9 mouse cellular contexts compared by ENCODE assay signal in the genomic region with DNA sequence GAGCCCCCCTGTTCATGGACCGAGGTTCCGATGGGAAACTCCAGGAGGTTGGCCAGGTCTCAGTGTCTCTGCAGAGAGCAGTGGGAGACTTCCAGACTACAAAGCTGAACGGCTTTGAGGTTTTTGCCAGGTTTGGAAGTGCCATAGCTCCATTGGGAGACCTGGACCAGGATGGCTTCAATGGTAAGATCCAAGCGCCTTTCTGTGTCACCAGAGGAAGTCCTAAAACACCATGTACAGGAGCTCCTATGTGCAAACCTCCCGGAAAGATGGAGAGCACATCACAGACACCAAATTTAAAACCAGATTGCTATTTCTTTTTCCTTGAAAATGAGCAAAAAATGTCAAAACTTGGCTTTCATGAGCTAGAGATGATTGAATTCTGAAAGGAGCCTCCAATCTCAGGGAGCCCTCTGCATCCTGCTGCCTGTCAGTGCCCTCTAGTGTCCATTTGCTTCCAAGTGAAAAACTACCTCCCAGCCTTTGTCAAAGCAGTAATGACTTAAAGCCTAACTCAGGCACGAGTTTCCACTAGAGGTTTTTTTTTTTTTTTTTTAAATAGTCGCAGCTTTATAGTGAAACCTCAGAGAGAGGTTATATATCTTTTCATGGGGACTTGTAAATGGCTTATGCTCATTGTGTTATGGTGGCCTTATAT. TPM values are rescaled to one million over a fixed set of nuclear protein-coding genes. Genes with fewer than 3 reads are reported as not detected.
DNase-seq lines count a peak whose midpoint lies in the region; ATAC-seq and TF ChIP-seq lines count a peak whose summit lies in the region.
"Had no signal": no experiment of that assay in that cellular context is flagged by ENCODE, and none has a peak within 500 bp of the region (broad histone marks: within the 10 kb centered on the region; RNA-seq: fewer than 3 reads in every experiment).

No protein-coding gene starts in this region.

- no peak overlapping the region for H3K27ac ChIP-seq in forebrain, embryonic 15.5 days (replicated peaks)
- no peak overlapping the region for H3K27ac ChIP-seq in left cerebral cortex, adult 2 months
- H3K27ac ChIP-seq: hindbrain, embryonic 15.5 days had no signal

- H3K36me3 ChIP-seq in E14TG2a.4 (ENCODE audit: insufficient read depth, low read length), result peaks cover 32% of the 10 kb centered on the region
- H3K36me3 ChIP-seq in forebrain, embryonic 15.5 days, result no peaks in the 10 kb centered on the region
- H3K36me3 ChIP-seq: hindbrain, embryonic 15.5 days had no signal

- 58% methylated on average over 7 of the region's 7 CpGs for WGBS in forebrain, embryonic 15.5 days

- H3K9ac ChIP-seq in forebrain, embryonic 15.5 days (replicated peaks), result no peak overlapping the region
- H3K9ac ChIP-seq: hindbrain, embryonic 15.5 days had no signal

- no peak overlapping the region for H3K4me2 ChIP-seq in forebrain, embryonic 15.5 days (replicated peaks)
- H3K4me2 ChIP-seq: hindbrain, embryonic 15.5 days had no signal

- H3K4me3 ChIP-seq in E14TG2a.4 (replicated peaks; ENCODE audit: low read length), result no peak overlapping the region
- H3K4me3 ChIP-seq in forebrain, embryonic 15.5 days, result no peak overlapping the region
- H3K4me3 ChIP-seq in left cerebral cortex, adult 2 months, result no peak overlapping the region
- H3K4me3 ChIP-seq: hindbrain, embryonic 15.5 days had no signal

- 0 out of 2 replicates have a peak, but pooled peaks cover 2% of the 10 kb centered on the region for H3K4me1 ChIP-seq in E14TG2a.4 (replicated peaks; ENCODE audit: low read depth, low read length)
- no peaks in the 10 kb centered on the region for H3K4me1 ChIP-seq in forebrain, embryonic 15.5 days
- H3K4me1 ChIP-seq: hindbrain, embryonic 15.5 days had no signal

- no peaks in the 10 kb centered on the region for H3K27me3 ChIP-seq in E14TG2a.4 (ENCODE audit: insufficient read depth, low read length)
- no peaks in the 10 kb centered on the region for H3K27me3 ChIP-seq in forebrain, embryonic 15.5 days
- H3K27me3 ChIP-seq: hindbrain, embryonic 15.5 days had no signal

- peak; percentile 62 to 66 for DNase-seq in B cell, adult 2 months
- DNase-seq in c-Kit-positive CD71-positive TER-119-negative erythroid progenitor cells, embryonic 14.5 days (ENCODE audit: low read depth), result peak; percentile 19
- peak; percentile 42 for DNase-seq in hindlimb bud, embryonic 11.5 days (ENCODE audit: extremely low spot score, low read depth, low spot score)
- peak; percentile 56 to 60 for DNase-seq in left cerebral cortex, adult 2 months (ENCODE audit: extremely low spot score in 1 of 2, low spot score in 2 of 2)
- DNase-seq in retina, postnatal 1 day, result peak; percentile 70
- DNase-seq in ovary, adult 18-20 months (ENCODE audit: low spot score), result no peak

- H3K9me3 ChIP-seq in E14TG2a.4 (ENCODE audit: low read length), result no peaks in the 10 kb centered on the region
- no peaks in the 10 kb centered on the region for H3K9me3 ChIP-seq in forebrain, embryonic 15.5 days
- H3K9me3 ChIP-seq: hindbrain, embryonic 15.5 days had no signal

- intact Hi-C loops in left cerebral cortex, adult 2 months (cut with DNase I), result loop anchor here (1.0 to 5.0 kb wide), 4 partner anchors 46 to 144 kb away; partner anchors contain the start of gene Itgav

- peak; percentile 55 for TF ChIP-seq CTCF in E14TG2a.4 (conservative IDR thresholded peaks at IDR 0.05; ENCODE audit: low read length)
- TF ChIP-seq CTCF in left cerebral cortex, adult 2 months (IDR thresholded peaks at IDR 0.05), result peak; percentile 93

- ATAC-seq in forebrain, embryonic 15.5 days (replicated peaks), result peak; percentile 75; the same call in 1 of the 2 replicates

RNA-seq across cellular contexts. Expression of gene Fam171b, which starts 41.2 kb away (rescaled TPM):
- 63.5 and 67.5 TPM in 2 replicates for polyA plus RNA-seq in forebrain, embryonic 15.5 days (2015; fragmentation: Nextera tagmentation; extraction: Ambion mirVana)
- total RNA-seq in left cerebral cortex, adult 2 months (2021), result 100 to 1,000 TPM; 204 to 206 TPM

RNA-seq across cellular contexts. Expression of gene Itgav, which starts 47.1 kb away (rescaled TPM):
- polyA plus RNA-seq in forebrain, embryonic 15.5 days (2015; fragmentation: Nextera tagmentation; extraction: Ambion mirVana), result 18.2 and 19.9 TPM in 2 replicates
- 100 to 1,000 TPM; 135 to 149 TPM for total RNA-seq in left cerebral cortex, adult 2 months (2021)
